Mouse (Mus musculus) CH12.LX (cell line): ENCODE measurements around the gene Cbfa2t2. TPM values are rescaled to one million over a fixed set of nuclear protein-coding genes. Genes with fewer than 3 reads are reported as not detected.

Experiments used
- DNase-seq: peaks from one replicate; pipeline ENCODE4 v3.0.0-alpha.2; 2013; ENCODE audit errors: extremely low read depth
- H3K27ac ChIP-seq: 2 replicates; pipeline ENCODE4 v1.5.1; 2012; ENCODE audit warnings: low read depth, mild to moderate bottlenecking, control low read depth, moderate library complexity; ENCODE audit not compliant: insufficient read depth
- H3K27me3 ChIP-seq: replicated peaks from 2 replicates; pipeline ENCODE3; 2012; ENCODE audit warnings: inconsistent platforms
- H3K36me3 ChIP-seq, 2 experiments: replicated peaks in 1 of 2; 2 replicates each; pipeline versions ENCODE3 to v1.6.1; 2012; ENCODE audit warnings: inconsistent platforms in 1 of 2, low read length in 1 of 2, mild to moderate bottlenecking in 1 of 2, mixed read lengths in 1 of 2, moderate library complexity in 1 of 2; ENCODE audit not compliant: control insufficient read depth in 1 of 2, insufficient read depth in 1 of 2
- H3K4me1 ChIP-seq, 2 experiments: 2 replicates each; pipeline ENCODE4 v1.6.1; 2012; ENCODE audit warnings: inconsistent platforms in 1 of 2, moderate library complexity in 1 of 2; ENCODE audit not compliant: insufficient read depth in 2 of 2, control insufficient read depth in 1 of 2
- H3K4me2 ChIP-seq: 2 replicates; pipeline ENCODE4 v1.6.1; 2012; ENCODE audit warnings: low read depth, mild to moderate bottlenecking, control low read depth; ENCODE audit not compliant: poor library complexity, insufficient read depth, severe bottlenecking
- H3K4me3 ChIP-seq, 3 experiments: fragments of 150-350 bp in 1 of 3; sonication (generic) in 1 of 3; replicated peaks in 1 of 3; 2 replicates each; pipeline versions ENCODE3 to v1.5.1; 2011 to 2012; ENCODE audit warnings: low read depth in 2 of 3, low read length in 2 of 3, mild to moderate bottlenecking in 2 of 3, moderate library complexity in 2 of 3, control low read depth in 1 of 3, improper control_type of control experiment in 1 of 3, inconsistent platforms in 1 of 3, mixed read lengths in 1 of 3; ENCODE audit not compliant: poor library complexity in 1 of 3
- H3K79me2 ChIP-seq: replicated peaks from 2 replicates; pipeline ENCODE4 v1.6.1; 2012; ENCODE audit warnings: mild to moderate bottlenecking, moderate library complexity; ENCODE audit not compliant: control insufficient read depth, poor library complexity, insufficient read depth, severe bottlenecking; ENCODE audit errors: extremely low read depth
- H3K9ac ChIP-seq: 2 replicates; pipeline ENCODE4 v1.6.1; 2012; ENCODE audit warnings: low read depth, mild to moderate bottlenecking, control low read depth, moderate library complexity; ENCODE audit not compliant: insufficient read depth
- H3K9me3 ChIP-seq: replicated peaks from 2 replicates; pipeline ENCODE3; 2012; ENCODE audit warnings: low read length, inconsistent platforms, mixed read lengths
- CHD1 ChIP-seq: IDR thresholded peaks from 2 replicates; pipeline ENCODE4 v1.6.1; 2012; ENCODE audit warnings: low read depth, low read length, improper control_type of control experiment, inconsistent platforms
- CTCF ChIP-seq, 2 experiments: IDR thresholded peaks in 1 of 2; conservative IDR thresholded peaks in 1 of 2; 2 replicates each; pipeline ENCODE4 v1.5.1; 2011 to 2012; ENCODE audit warnings: low read depth in 2 of 2, low read length in 2 of 2, improper control_type of control experiment in 1 of 2, inconsistent platforms in 1 of 2, mild to moderate bottlenecking in 1 of 2, moderate library complexity in 1 of 2
- IRF4 ChIP-seq: IDR thresholded peaks from 2 replicates; pipeline ENCODE4 v1.6.1; 2014; ENCODE audit warnings: low read depth, mild to moderate bottlenecking, inconsistent platforms, low read length, improper control_type of control experiment
- JUN ChIP-seq: IDR thresholded peaks from 2 replicates; pipeline ENCODE4 v1.6.1; 2011; ENCODE audit warnings: low read depth, mild to moderate bottlenecking, low read length, improper control_type of control experiment, moderate library complexity; ENCODE audit not compliant: insufficient read depth
- MAX ChIP-seq: IDR thresholded peaks from 2 replicates; pipeline ENCODE4 v1.6.1; 2011; ENCODE audit warnings: low read length, improper control_type of control experiment
- MAZ ChIP-seq: IDR thresholded peaks from 2 replicates; pipeline ENCODE4 v1.6.1; 2012; ENCODE audit warnings: low read depth, mild to moderate bottlenecking, inconsistent platforms, low read length, improper control_type of control experiment, moderate library complexity
- MEF2A ChIP-seq: IDR thresholded peaks from 2 replicates; pipeline ENCODE4 v1.6.1; 2014; ENCODE audit warnings: low read depth, mild to moderate bottlenecking, inconsistent platforms, low read length, improper control_type of control experiment, borderline replicate concordance
- MXI1 ChIP-seq: IDR thresholded peaks from 2 replicates; pipeline ENCODE4 v1.6.1; 2011; ENCODE audit warnings: mild to moderate bottlenecking, low read depth, low read length, improper control_type of control experiment
- SIN3A ChIP-seq: IDR thresholded peaks from 2 replicates; pipeline ENCODE4 v1.6.1; 2012; ENCODE audit warnings: low read length, improper control_type of control experiment, inconsistent platforms
- TCF12 ChIP-seq: IDR thresholded peaks from 2 replicates; pipeline ENCODE4 v1.6.1; 2014; ENCODE audit warnings: low read depth, mild to moderate bottlenecking, inconsistent platforms, low read length, improper control_type of control experiment
- UBTF ChIP-seq: IDR thresholded peaks from 2 replicates; pipeline ENCODE4 v1.6.1; 2012; ENCODE audit warnings: low read depth, mild to moderate bottlenecking, inconsistent platforms, low read length, improper control_type of control experiment, moderate library complexity
- ZC3H11A ChIP-seq: IDR thresholded peaks from 2 replicates; pipeline ENCODE4 v1.6.1; 2012; ENCODE audit warnings: low read depth, mild to moderate bottlenecking, inconsistent platforms, low read length, improper control_type of control experiment
- ZMIZ1 ChIP-seq: IDR thresholded peaks from 2 replicates; pipeline ENCODE4 v1.6.1; 2012; ENCODE audit warnings: low read depth, mild to moderate bottlenecking, inconsistent platforms, low read length, improper control_type of control experiment
- dilution Hi-C: fragments of 300-500 bp; cut with MboI; formaldehyde crosslinking; loops from 2 replicates; pipeline ENCODE4 v1.14.3; 2020; ENCODE audit warnings: low sequenced_read_pairs; ENCODE audit not compliant: extremely low pct_unique_long_range_greater_than_20kb, extremely low pct_ligation_motif_present
- in situ Hi-C: fragments of 300-500 bp; cut with MboI; formaldehyde crosslinking; loops from 3 replicates; pipeline ENCODE4 v1.14.3; 2019; ENCODE audit warnings: low sequenced_read_pairs, low pct_ligation_motif_present, low pct_unique_long_range_greater_than_20kb, mixed read lengths
- polyA plus RNA-seq: library from polyadenylated mRNA; unstranded; fragments of >175 nt; gene quantifications from 2 replicates; pipeline ENCODE4 v1.2.1, GENCODE M21; 2012; ENCODE audit warnings: low read depth; ENCODE audit not compliant: insufficient read length
- total RNA-seq, 2 experiments: library from RNA; depleted of rRNA; stranded (reverse); fragments of 300-350 nt in 1 of 2; fragments of >200 nt in 1 of 2; gene quantifications; 2 replicates each; pipeline ENCODE4 v1.2.3; 2012 to 2014

Cbfa2t2 gene
- total and polyA plus RNA-seq, 3 experiments: 6.0 to 12.6 (median 7.0) TPM

DNA sequence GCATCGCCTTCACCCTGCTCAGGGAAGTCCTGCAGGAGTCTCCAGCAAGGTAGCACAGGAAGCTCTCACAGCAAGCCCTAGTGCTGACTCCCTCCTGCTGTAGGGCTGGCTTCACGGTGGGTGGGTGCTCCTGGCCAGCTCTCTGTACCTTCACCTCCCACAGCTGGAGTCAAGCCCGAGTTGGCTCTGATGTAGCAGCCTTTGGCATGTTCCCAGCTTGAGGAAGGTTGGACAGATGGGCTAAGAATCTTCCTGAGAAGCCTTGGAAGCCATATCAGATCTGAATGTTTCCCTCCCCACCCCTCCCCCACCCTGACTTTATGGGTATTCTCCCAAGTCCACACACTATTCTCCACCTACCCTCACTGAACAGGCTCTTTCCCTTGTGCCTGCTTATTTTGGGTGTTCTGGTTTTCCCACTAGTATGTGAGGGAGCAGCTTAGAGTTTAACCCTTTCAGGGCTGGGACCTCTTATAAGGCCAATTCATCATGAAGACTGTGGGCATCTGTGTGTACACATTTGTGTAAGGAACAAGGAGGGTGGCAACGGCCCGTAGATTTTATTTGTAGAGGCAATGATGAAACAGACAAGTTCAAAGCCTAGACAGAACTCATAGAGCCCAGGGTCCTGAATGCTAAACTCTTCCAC, 121.0 kb downstream of the Cbfa2t2 start:
- dilution Hi-C loops: no loop called here
- Histone ChIP-seq H3K79me2 (no peaks in the 10 kb centered on the region), H3K4me1 (peaks cover 0 to 17% of the 10 kb centered on the region in 2 experiments; a peak in 1 of 4 replicates), H3K27ac (no peak overlapping the region), H3K4me3 (no peak overlapping the region), H3K4me2 (no peak overlapping the region), H3K27me3 (no peaks in the 10 kb centered on the region), H3K36me3 (peaks cover 29 to 86% of the 10 kb centered on the region in 2 experiments)
- in situ Hi-C loops: no loop called here
- no peak for TF ChIP-seq CTCF (conservative IDR thresholded peaks at IDR 0.05 in 1 of 2, IDR thresholded peaks at IDR 0.05 in 1 of 2; ENCODE audit: low read depth in 2 of 2, low read length in 2 of 2)
- TF ChIP-seq TCF12: no peak
- TF ChIP-seq SIN3A: no peak
- TF ChIP-seq MXI1: no peak
- TF ChIP-seq MAZ: no peak
- TF ChIP-seq ZMIZ1: no peak
- TF ChIP-seq ZC3H11A: no peak
- no peak for TF ChIP-seq MAX
- TF ChIP-seq CHD1: no peak
- no peak for TF ChIP-seq MEF2A
- TF ChIP-seq, all 38 proteins: peak for 0
- Histone ChIP-seq H3K9ac (no peak overlapping the region), H3K9me3 (no peaks in the 10 kb centered on the region)
- DNase-seq: no peak

DNA sequence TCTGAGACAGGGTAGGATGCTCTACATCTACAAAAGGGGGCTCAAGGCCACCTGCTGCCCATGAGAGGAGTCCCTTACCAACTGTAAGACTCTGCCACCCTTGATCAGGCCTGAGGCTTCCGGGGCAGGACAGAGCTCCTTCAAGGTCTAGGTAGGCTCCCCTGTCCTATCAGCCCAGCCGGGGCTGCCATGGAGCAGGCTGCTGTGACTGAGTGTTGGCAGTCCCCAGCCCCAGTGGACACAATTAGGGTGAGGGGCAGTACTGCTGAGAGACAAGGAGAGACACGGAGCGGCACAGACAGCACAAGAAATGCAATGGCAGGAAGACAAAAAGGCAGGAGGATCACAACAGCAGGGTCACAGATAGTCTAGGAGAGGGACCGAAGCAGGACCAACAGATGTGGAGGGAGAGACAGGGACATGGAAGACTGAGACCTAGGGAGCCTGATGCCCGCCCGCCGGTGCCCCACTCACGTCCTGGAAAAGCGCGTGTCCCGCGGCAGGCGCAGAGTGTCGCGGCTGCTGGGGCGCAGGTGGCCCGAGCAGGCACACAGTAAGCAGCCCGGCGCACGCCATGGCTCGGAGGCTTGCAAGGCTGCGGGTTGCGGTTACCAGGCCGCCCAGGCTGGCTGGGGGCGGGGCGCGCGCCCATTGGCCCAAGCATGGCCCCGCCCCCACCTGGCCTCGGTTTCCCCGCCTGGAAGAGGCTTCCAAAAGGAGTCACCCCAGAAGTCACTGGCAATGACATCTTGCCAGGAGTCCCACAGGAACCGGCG, 122.2 kb downstream of the Cbfa2t2 start, which contains the start of gene Necab3:
Gene Necab3, minus strand, starts transcription at position 627 of the 776 bp plus-strand sequence.
- Histone ChIP-seq H3K4me2 (no peak within 1 kb of the TSS), H3K27me3 (no peaks in the 10 kb centered on the region), H3K27ac (no peak within 1 kb of the TSS), H3K4me3 (no peak within 1 kb of the TSS), H3K36me3 (peaks cover 29 to 85% of the 10 kb centered on the region in 2 experiments), H3K9me3 (no peaks in the 10 kb centered on the region), H3K9ac (no peak within 1 kb of the TSS), H3K79me2 (no peaks in the 10 kb centered on the region), H3K4me1 (peaks cover 0 to 17% of the 10 kb centered on the region in 2 experiments; a peak in 1 of 4 replicates)
- in situ Hi-C loops (no loop called here), dilution Hi-C loops (no loop called here)
- DNase-seq: no peak
- TF ChIP-seq MAX: no peak
- TF ChIP-seq UBTF: no peak
- no peak for TF ChIP-seq JUN
- TF ChIP-seq CHD1: no peak
- TF ChIP-seq IRF4: no peak
- TF ChIP-seq, all 38 proteins: peak for 0
